Mouse (Mus musculus) hindbrain, embryonic 13.5 days (tissue): ENCODE results near the gene Pde10a. TPM values are rescaled to one million over a fixed set of nuclear protein-coding genes. Genes with fewer than 3 reads are reported as not detected.
A peak's percentile ranks its signal among the peaks of the same experiment; 100 is the strongest.

Experiments used
- ATAC-seq: fragments of 200-750 bp; cut with Nextera tagmentation; 2 replicates; pipeline ENCODE4 v1.8.0; 2017; ENCODE audit warnings: moderate TSS enrichment; ENCODE audit not compliant: low FRiP score
- H3K27ac ChIP-seq: fragments of 300-500 bp; sonication (generic); 2 replicates; pipeline ENCODE4 v1.5.1; 2015; ENCODE audit warnings: inconsistent platforms, mild to moderate bottlenecking, moderate library complexity
- H3K27me3 ChIP-seq: fragments of 300-500 bp; sonication (generic); 2 replicates; pipeline ENCODE4 v1.6.1; 2015; ENCODE audit warnings: mild to moderate bottlenecking, inconsistent platforms
- H3K36me3 ChIP-seq: fragments of 300-500 bp; sonication (generic); 2 replicates; pipeline ENCODE4 v1.6.1; 2015; ENCODE audit warnings: mild to moderate bottlenecking, inconsistent platforms
- H3K4me1 ChIP-seq: fragments of 300-500 bp; sonication (generic); replicated peaks from 2 replicates; pipeline ENCODE4 v1.6.1; 2015; ENCODE audit warnings: inconsistent platforms
- H3K4me2 ChIP-seq: fragments of 300-500 bp; sonication (generic); 2 replicates; pipeline ENCODE4 v1.6.1; 2015; ENCODE audit warnings: inconsistent platforms, mild to moderate bottlenecking, moderate library complexity
- H3K4me3 ChIP-seq: fragments of 300-500 bp; sonication (generic); 2 replicates; pipeline ENCODE4 v1.5.1; 2015; ENCODE audit warnings: mild to moderate bottlenecking, inconsistent platforms
- H3K9ac ChIP-seq: fragments of 300-500 bp; sonication (generic); 2 replicates; pipeline ENCODE4 v1.6.1; 2015; ENCODE audit warnings: mild to moderate bottlenecking, inconsistent platforms
- H3K9me3 ChIP-seq: fragments of 300-500 bp; sonication (generic); 2 replicates; pipeline ENCODE4 v1.6.1; 2016; ENCODE audit warnings: inconsistent platforms
- WGBS: fragments of 180-500 bp; shearing (Covaris S2); methylation state at CpG from one replicate; pipeline ENCODE4 v1.1.7; 2015; 5-methylcytosine and 5-hydroxymethylcytosine counted together
- polyA plus RNA-seq: library from polyadenylated mRNA; unstranded; fragments of >200 nt; fragmentation: Nextera tagmentation; extraction: Ambion mirVana; gene quantifications from 2 replicates; pipeline ENCODE4 v1.2.1, GENCODE M21; 2015

Gene Pde10a
- polyA plus RNA-seq: 12.5 and 14.5 TPM in 2 replicates

DNA sequence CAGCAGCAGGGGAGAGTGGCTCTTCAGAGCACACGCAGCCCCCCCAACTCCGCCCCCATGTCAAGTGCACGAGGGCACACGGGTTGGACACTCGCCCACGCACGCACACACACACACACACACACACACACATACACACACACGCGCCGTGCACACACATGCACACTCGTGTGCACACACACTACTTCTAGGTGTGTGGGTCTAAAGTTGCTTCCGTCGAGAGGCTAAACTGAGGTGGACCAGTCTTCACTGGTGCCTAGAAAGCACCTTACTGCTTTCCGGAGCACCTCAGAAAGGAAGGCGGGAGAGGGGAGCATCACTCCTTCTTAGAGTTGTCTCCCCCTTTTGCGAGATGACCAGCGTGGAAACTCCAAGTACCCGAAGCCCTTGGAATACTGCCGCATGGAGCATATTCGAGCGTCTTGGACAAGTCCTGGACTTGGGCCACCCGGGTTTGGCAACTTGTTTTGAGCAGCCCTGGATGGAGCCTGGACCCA lies at the start of gene Pde10a:
Gene Pde10a, plus strand, starts transcription at position 148 of the 497 bp plus-strand sequence.
- Histone ChIP-seq H3K36me3 (no peaks in the 10 kb centered on the region), H3K4me3 (peak within 1 kb of the TSS; percentile 57), H3K9me3 (no peaks in the 10 kb centered on the region), H3K27me3 (peaks cover 66% of the 10 kb centered on the region), H3K9ac (peak within 1 kb of the TSS; percentile 78), H3K4me1 (peaks cover 28% of the 10 kb centered on the region), H3K4me2 (peak within 1 kb of the TSS; percentile 85), H3K27ac (peak within 1 kb of the TSS; percentile 44; the same call in 1 of the 2 replicates)
- peak; percentile 50 for ATAC-seq
- whole genome bisulfite sequencing: 0% methylated on average over 20 of the region's 22 CpGs

DNA sequence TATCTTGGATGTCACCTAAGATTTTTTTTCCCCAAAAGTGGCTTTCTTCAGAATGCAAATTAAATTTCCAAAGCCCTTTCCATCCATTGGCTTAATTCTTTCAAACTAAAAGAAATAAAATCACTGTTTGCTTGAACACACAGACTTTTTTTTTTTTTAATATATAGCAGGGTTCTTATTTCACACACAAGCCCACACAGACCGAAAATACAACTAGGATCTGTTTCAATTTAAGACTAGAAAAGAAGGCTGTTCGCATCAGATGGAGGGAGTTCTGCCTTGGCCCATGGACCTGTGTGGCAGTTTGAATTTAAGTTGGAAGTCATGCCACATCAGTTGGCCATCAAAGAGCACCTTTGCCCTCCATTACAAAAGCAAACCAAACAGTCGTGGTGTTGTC lies 46.6 kb upstream of the Pde10a start:
- WGBS: 84% methylated on average over 3 of the region's 3 CpGs
- no peak overlapping the region for H3K4me3 ChIP-seq
- ATAC-seq: no peak

DNA sequence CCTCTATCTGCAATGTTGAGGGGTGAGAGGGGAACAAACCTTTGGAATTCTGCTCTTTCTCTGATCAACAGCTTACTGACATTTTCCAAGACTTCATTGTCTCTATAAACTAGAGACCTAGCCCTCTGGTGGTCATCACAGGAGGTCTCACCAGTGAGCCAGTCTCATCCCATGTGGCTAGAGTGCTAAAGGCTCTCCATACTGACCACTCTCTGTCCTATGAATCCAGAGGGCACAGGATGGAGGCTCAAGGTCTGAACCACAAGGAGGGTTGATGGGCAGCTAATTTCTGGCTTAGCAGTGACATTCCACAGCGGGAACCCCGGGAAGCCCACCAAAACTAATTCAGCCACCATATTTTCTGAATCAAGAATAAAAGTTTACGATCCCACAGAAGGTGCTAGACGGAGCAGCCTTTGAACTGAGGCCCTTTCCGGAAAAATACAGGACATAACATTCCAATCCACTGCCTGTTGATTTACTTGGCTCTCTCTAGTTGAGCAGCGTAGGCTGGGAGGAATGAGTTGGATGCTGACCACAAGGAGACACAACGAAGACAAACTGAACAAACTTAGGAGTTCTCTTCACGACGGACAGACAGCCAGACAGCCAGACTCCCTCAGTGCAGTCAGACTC lies 45.6 kb upstream of the Pde10a start:
- no peak overlapping the region for H3K27ac ChIP-seq
- H3K36me3 ChIP-seq: no peaks in the 10 kb centered on the region
- no peak for ATAC-seq
- no peak overlapping the region for H3K4me3 ChIP-seq
- H3K9ac ChIP-seq: no peak overlapping the region
- H3K4me1 ChIP-seq: no peaks in the 10 kb centered on the region
- H3K9me3 ChIP-seq: no peaks in the 10 kb centered on the region
- 86% methylated on average over 9 of the region's 9 CpGs for WGBS
- H3K4me2 ChIP-seq: no peak overlapping the region
- no peaks in the 10 kb centered on the region for H3K27me3 ChIP-seq

More for the DNA sequence above, 46.6 kb upstream of the Pde10a start:
- no peak overlapping the region for H3K4me2 ChIP-seq
- H3K27ac ChIP-seq: no peak overlapping the region
- H3K9me3 ChIP-seq: no peaks in the 10 kb centered on the region
- no peaks in the 10 kb centered on the region for H3K4me1 ChIP-seq
- H3K36me3 ChIP-seq: no peaks in the 10 kb centered on the region
- H3K27me3 ChIP-seq: no peaks in the 10 kb centered on the region
- H3K9ac ChIP-seq: no peak overlapping the region

DNA sequence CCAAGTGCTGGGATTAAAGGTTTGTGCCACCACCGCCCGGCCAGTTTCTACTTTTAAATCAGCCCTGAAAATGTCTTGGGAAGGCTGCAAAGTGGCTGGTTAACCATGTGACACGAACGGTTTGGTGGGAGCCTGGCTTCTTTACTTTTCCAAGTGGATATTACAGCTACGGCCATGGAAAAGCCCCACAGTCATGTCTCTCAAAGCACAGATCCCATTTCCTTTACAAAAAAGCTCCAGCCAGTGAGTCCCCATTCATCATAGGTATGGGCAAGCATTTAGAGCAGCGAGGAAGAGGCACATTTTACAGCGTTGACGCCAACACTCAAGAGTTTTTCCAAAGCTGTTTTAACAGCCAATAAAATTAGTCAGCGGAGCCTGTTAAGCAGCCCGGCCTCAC lies 43.4 kb upstream of the Pde10a start:
- ATAC-seq: no peak
- Histone ChIP-seq H3K27ac (no peak overlapping the region), H3K4me3 (no peak overlapping the region), H3K9ac (no peak overlapping the region), H3K36me3 (no peaks in the 10 kb centered on the region), H3K4me1 (no peaks in the 10 kb centered on the region), H3K27me3 (no peaks in the 10 kb centered on the region), H3K9me3 (no peaks in the 10 kb centered on the region), H3K4me2 (no peak overlapping the region)
- 82% methylated on average over 10 of the region's 10 CpGs for WGBS

- WGBS: 87% methylated on average over 7 of the region's 7 CpGs
- no peak overlapping the region for H3K9ac ChIP-seq
- H3K4me2 ChIP-seq: no peak overlapping the region
- H3K4me1 ChIP-seq: no peaks in the 10 kb centered on the region
- no peak for ATAC-seq
- no peaks in the 10 kb centered on the region for H3K9me3 ChIP-seq
- H3K27ac ChIP-seq: no peak overlapping the region
- H3K27me3 ChIP-seq: 0 out of 2 replicates have a peak, but pooled peaks cover 2% of the 10 kb centered on the region
- no peaks in the 10 kb centered on the region for H3K36me3 ChIP-seq
- H3K4me3 ChIP-seq: no peak overlapping the region
Observed at GRCm38 (mm10) chr17:8482876-8483275, 42.3 kb upstream of the Pde10a start.

GRCm38 (mm10) chr17:8484246-8484645 lies 40.9 kb upstream of the Pde10a start:
- no peak overlapping the region for H3K27ac ChIP-seq
- H3K4me3 ChIP-seq: no peak overlapping the region
- H3K27me3 ChIP-seq: 0 out of 2 replicates have a peak, but pooled peaks cover 6% of the 10 kb centered on the region
- H3K36me3 ChIP-seq: no peaks in the 10 kb centered on the region
- no peak for ATAC-seq
- 80% methylated on average over 3 of the region's 3 CpGs for WGBS
- no peak overlapping the region for H3K9ac ChIP-seq
- no peaks in the 10 kb centered on the region for H3K4me1 ChIP-seq
- no peaks in the 10 kb centered on the region for H3K9me3 ChIP-seq
- no peak overlapping the region for H3K4me2 ChIP-seq

GRCm38 (mm10) chr17:8485146-8485545 lies 40.0 kb upstream of the Pde10a start:
- Histone ChIP-seq H3K27ac (no peak overlapping the region), H3K9me3 (no peaks in the 10 kb centered on the region), H3K9ac (no peak overlapping the region), H3K4me1 (no peaks in the 10 kb centered on the region), H3K4me3 (no peak overlapping the region), H3K27me3 (0 out of 2 replicates have a peak, but pooled peaks cover 6% of the 10 kb centered on the region), H3K36me3 (no peaks in the 10 kb centered on the region), H3K4me2 (no peak overlapping the region)
- ATAC-seq: no peak

- Histone ChIP-seq H3K4me3 (no peak overlapping the region), H3K27me3 (0 out of 2 replicates have a peak, but pooled peaks cover 6% of the 10 kb centered on the region), H3K9me3 (no peaks in the 10 kb centered on the region), H3K9ac (no peak overlapping the region), H3K4me2 (no peak overlapping the region), H3K27ac (no peak overlapping the region), H3K36me3 (no peaks in the 10 kb centered on the region), H3K4me1 (no peaks in the 10 kb centered on the region)
- 60% methylated on average over 12 of the region's 12 CpGs for WGBS
- no peak for ATAC-seq
Observed at GRCm38 (mm10) chr17:8487824-8488223, 37.3 kb upstream of the Pde10a start.

GRCm38 (mm10) chr17:8490971-8491370 lies 34.2 kb upstream of the Pde10a start:
- Histone ChIP-seq H3K4me1 (no peaks in the 10 kb centered on the region), H3K4me3 (no peak overlapping the region), H3K27ac (no peak overlapping the region), H3K4me2 (no peak overlapping the region), H3K9ac (no peak overlapping the region), H3K9me3 (no peaks in the 10 kb centered on the region), H3K36me3 (no peaks in the 10 kb centered on the region), H3K27me3 (0 out of 2 replicates have a peak, but pooled peaks cover 6% of the 10 kb centered on the region)
- no peak for ATAC-seq
- WGBS: 93% methylated on average over 5 of the region's 5 CpGs

GRCm38 (mm10) chr17:8493461-8493860 lies 31.7 kb upstream of the Pde10a start:
- no peaks in the 10 kb centered on the region for H3K9me3 ChIP-seq
- H3K4me1 ChIP-seq: no peaks in the 10 kb centered on the region
- no peak overlapping the region for H3K4me3 ChIP-seq
- no peak for ATAC-seq
- H3K27ac ChIP-seq: no peak overlapping the region
- H3K9ac ChIP-seq: no peak overlapping the region
- H3K27me3 ChIP-seq: peaks cover 10% of the 10 kb centered on the region
- H3K36me3 ChIP-seq: no peaks in the 10 kb centered on the region
- 90% methylated on average over 4 of the region's 4 CpGs for WGBS
- no peak overlapping the region for H3K4me2 ChIP-seq

DNA sequence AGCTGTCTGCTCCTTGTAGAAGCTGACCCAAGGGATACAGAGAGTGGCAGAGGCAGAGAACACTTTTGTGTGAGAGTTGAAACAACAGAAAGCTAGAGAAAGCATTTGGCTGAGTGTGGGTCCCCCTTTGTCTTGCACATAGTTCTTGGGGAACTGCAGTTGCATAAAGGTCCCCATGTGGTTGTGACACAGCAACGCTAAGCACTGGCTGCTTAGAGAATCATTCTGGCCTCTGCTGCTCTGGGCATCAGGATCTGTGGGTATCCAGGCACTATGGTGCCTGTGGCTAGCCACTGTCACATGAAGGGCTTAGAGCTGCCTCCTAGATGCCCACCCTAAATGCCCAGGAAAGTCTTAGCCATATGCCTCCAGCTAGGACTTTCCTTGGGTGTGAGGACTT lies 27.0 kb upstream of the Pde10a start:
- no peak overlapping the region for H3K9ac ChIP-seq
- H3K36me3 ChIP-seq: no peaks in the 10 kb centered on the region
- 79% methylated on average over 1 of the region's 1 CpGs for WGBS
- ATAC-seq: no peak
- no peak overlapping the region for H3K27ac ChIP-seq
- H3K4me2 ChIP-seq: no peak overlapping the region
- H3K4me3 ChIP-seq: no peak overlapping the region
- H3K9me3 ChIP-seq: no peaks in the 10 kb centered on the region
- H3K4me1 ChIP-seq: no peaks in the 10 kb centered on the region
- peaks cover 24% of the 10 kb centered on the region for H3K27me3 ChIP-seq

- ATAC-seq: no peak
- Histone ChIP-seq H3K36me3 (no peaks in the 10 kb centered on the region), H3K4me2 (no peak overlapping the region), H3K4me3 (no peak overlapping the region), H3K27ac (no peak overlapping the region), H3K27me3 (peaks cover 28% of the 10 kb centered on the region), H3K4me1 (no peaks in the 10 kb centered on the region), H3K9ac (no peak overlapping the region), H3K9me3 (no peaks in the 10 kb centered on the region)
- 55% methylated on average over 5 of the region's 5 CpGs for WGBS
Observed at GRCm38 (mm10) chr17:8498655-8499054, 26.5 kb upstream of the Pde10a start.

DNA sequence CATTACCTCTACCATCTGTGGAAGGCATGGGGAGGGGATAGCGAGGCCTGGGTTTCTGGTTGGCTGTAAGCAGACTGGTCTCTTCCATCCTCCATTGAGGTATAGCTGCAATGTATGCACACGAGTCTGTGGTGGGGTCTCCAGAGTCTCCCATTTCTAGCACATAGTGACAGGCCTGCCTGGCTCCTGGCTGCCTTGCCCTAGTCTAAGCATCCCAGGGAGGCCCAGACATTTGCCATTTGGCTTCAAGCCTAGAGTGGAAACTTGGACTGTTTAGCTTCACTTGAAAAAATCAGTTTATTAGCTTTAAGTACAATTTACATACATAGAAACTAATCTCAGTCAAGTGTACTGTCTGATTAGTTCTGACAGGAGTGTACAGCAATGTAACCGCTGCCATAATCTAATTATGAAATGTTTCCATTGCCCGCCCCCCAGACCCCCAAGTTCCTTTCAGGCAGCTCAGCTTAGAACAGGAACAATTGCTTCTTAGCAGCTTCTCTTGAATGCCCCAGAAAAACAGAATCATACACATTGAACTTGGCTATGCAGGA lies 25.5 kb upstream of the Pde10a start:
- Histone ChIP-seq H3K9me3 (no peaks in the 10 kb centered on the region), H3K27me3 (peaks cover 38% of the 10 kb centered on the region), H3K4me1 (no peaks in the 10 kb centered on the region), H3K9ac (no peak overlapping the region), H3K4me2 (no peak overlapping the region), H3K4me3 (no peak overlapping the region), H3K36me3 (no peaks in the 10 kb centered on the region), H3K27ac (no peak overlapping the region)
- ATAC-seq: no peak
- 81% methylated on average over 4 of the region's 4 CpGs for WGBS
